Mouse (Mus musculus) cerebellum, adult 9-10 months (tissue): ENCODE measurements around the gene Ptpn11.
"Not testable (repeated sequence)": the region's sequence is repeated elsewhere in the genome, so short reads cannot be mapped to it uniquely, and the experiment has no call there.

ENCODE experiments used
- DNase-seq: peaks from one replicate; pipeline ENCODE4 v3.0.0; 2022

The Ptpn11 gene

GRCm38 (mm10) chr5:121214707-121215106, 23.5 kb upstream of the Ptpn11 start:
- no peak for DNase-seq

GRCm38 (mm10) chr5:121212108-121212507, 20.9 kb upstream of the Ptpn11 start:
- DNase-seq = no peak

GRCm38 (mm10) chr5:121210601-121210924, 19.4 kb upstream of the Ptpn11 start:
- DNase-seq = no peak

GRCm38 (mm10) chr5:121209755-121210600, 18.8 kb upstream of the Ptpn11 start:
- no peak for DNase-seq

GRCm38 (mm10) chr5:121206984-121207383, 15.8 kb upstream of the Ptpn11 start:
- no peak for DNase-seq

- DNase-seq = no peak
These were observed 15.3 kb upstream of the Ptpn11 start for GRCm38 (mm10) chr5:121206540-121206939.

- DNase-seq = not testable (repeated sequence)
These were observed 14.4 kb upstream of the Ptpn11 start for GRCm38 (mm10) chr5:121205537-121206130.

GRCm38 (mm10) chr5:121204132-121205089, 13.2 kb upstream of the Ptpn11 start, which contains the start of gene Rpl6:
Gene Rpl6, plus strand, starts transcription at chr5:121204481.
- DNase-seq = peak; percentile 91

GRCm38 (mm10) chr5:121202467-121202866, 11.3 kb upstream of the Ptpn11 start:
- no peak for DNase-seq

GRCm38 (mm10) chr5:121201739-121202138, 10.5 kb upstream of the Ptpn11 start:
- DNase-seq = no peak

- DNase-seq = no peak
These were observed 7.2 kb upstream of the Ptpn11 start for GRCm38 (mm10) chr5:121198376-121198775.

GRCm38 (mm10) chr5:121197337-121197736, 6.1 kb upstream of the Ptpn11 start:
- DNase-seq = no peak

GRCm38 (mm10) chr5:121196764-121197163, 5.6 kb upstream of the Ptpn11 start:
- DNase-seq = no peak

GRCm38 (mm10) chr5:121194173-121194572, 3.0 kb upstream of the Ptpn11 start:
- DNase-seq = no peak

GRCm38 (mm10) chr5:121191584-121191906, 348 bp upstream of the Ptpn11 start:
- DNase-seq = no peak

GRCm38 (mm10) chr5:121190210-121190835, 874 bp downstream of the Ptpn11 start:
- DNase-seq = peak; percentile 51

- no peak for DNase-seq
These were observed 2.0 kb downstream of the Ptpn11 start for GRCm38 (mm10) chr5:121189182-121189581.

GRCm38 (mm10) chr5:121188265-121188664, 2.9 kb downstream of the Ptpn11 start:
- no peak for DNase-seq

GRCm38 (mm10) chr5:121187580-121188001, 3.6 kb downstream of the Ptpn11 start:
- DNase-seq = peak; percentile 50

GRCm38 (mm10) chr5:121184945-121185551, 6.1 kb downstream of the Ptpn11 start:
- DNase-seq = peak; percentile 47

GRCm38 (mm10) chr5:121184375-121184774, 6.8 kb downstream of the Ptpn11 start:
- DNase-seq = no peak

- no peak for DNase-seq
These were observed 7.9 kb downstream of the Ptpn11 start for GRCm38 (mm10) chr5:121183269-121183668.
